Mouse (Mus musculus): ENCODE measurements at regions not wholly inside any gene's neighbourhood (a gene's known extent, or its start where the extent isn't known, plus 50 kb on each side); places are given as distances from the start of the nearest gene placed in this dataset.
"Not testable (repeated sequence)": the region's sequence is repeated elsewhere in the genome, so short reads cannot be mapped to it uniquely, and the experiment has no call there.

DNA sequence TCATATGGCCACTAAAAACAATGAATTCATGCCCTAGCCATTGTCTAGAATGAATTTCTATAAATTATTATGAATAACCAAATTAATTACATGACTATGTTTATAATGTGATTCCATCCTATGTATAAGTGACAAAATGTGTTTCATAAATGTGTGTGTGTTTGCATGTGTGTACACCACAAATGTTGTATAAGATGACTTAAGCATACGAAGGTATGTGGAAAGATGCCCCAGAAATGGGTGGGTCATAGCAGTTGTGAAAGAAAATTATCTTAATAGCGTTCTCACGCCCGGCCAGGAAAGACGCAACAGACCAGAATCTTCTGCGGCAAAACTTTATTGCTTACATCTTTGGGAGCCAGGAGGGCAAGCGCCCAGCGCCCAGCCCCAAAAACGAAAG, 61.5 kb upstream of the Fam78b start:
- not testable (repeated sequence) for TF ChIP-seq POLR2A (IDR thresholded peaks at IDR 0.05; ENCODE audit: low read depth, low read length); CTCF (IDR thresholded peaks at IDR 0.05; ENCODE audit: extremely low read depth, insufficient read depth, insufficient read length, insufficient replicate concordance)
